Mouse (Mus musculus): ENCODE data around the gene Cenpa. TPM values are rescaled to one million over a fixed set of nuclear protein-coding genes. Genes with fewer than 3 reads are reported as not detected.
"Not testable (repeated sequence)": the region's sequence is repeated elsewhere in the genome, so short reads cannot be mapped to it uniquely, and the experiment has no call there.

The Cenpa gene
- polyA plus RNA-seq, 1 experiment = 6.3 TPM

- TF ChIP-seq POLR2A (IDR thresholded peaks at IDR 0.05; ENCODE audit: low read depth, low read length) (no peak), CTCF (conservative IDR thresholded peaks at IDR 0.05; ENCODE audit: insufficient read depth, insufficient read length, low read depth, low read length) (no peak)
- DNase-seq = no peak
- H3K36me3 ChIP-seq (ENCODE audit: control insufficient read depth, insufficient read depth, low read length) = no peaks in the 10 kb centered on the region
- no peaks in the 10 kb centered on the region for H3K27me3 ChIP-seq (replicated peaks; ENCODE audit: control insufficient read depth, insufficient read depth, low read length)
- H3K27ac ChIP-seq (ENCODE audit: insufficient read depth, low read depth, low read length) = no peak overlapping the region
- 94% methylated on average over 7 of the region's 7 CpGs for WGBS
- no peaks in the 10 kb centered on the region for H3K4me1 ChIP-seq (ENCODE audit: control insufficient read depth, insufficient read depth, low read length)
- H3K4me3 ChIP-seq (ENCODE audit: insufficient read depth, low read depth, low read length) = no peak overlapping the region
These were observed 10.2 kb downstream of the Cenpa start for GRCm38 (mm10) chr5:30676800-30677199.

- 94% methylated on average over 3 of the region's 3 CpGs for whole genome bisulfite sequencing
- not testable (repeated sequence) for H3K36me3 ChIP-seq (ENCODE audit: control insufficient read depth, insufficient read depth, low read length); H3K27me3 ChIP-seq (replicated peaks; ENCODE audit: control insufficient read depth, insufficient read depth, low read length); H3K4me3 ChIP-seq (ENCODE audit: insufficient read depth, low read depth, low read length); H3K4me1 ChIP-seq (ENCODE audit: control insufficient read depth, insufficient read depth, low read length); DNase-seq; H3K27ac ChIP-seq (ENCODE audit: insufficient read depth, low read depth, low read length)
These were observed 11.5 kb downstream of the Cenpa start for GRCm38 (mm10) chr5:30678069-30678468.

GRCm38 (mm10) chr5:30678722-30679296 is 12.2 kb downstream of the Cenpa start:
- TF ChIP-seq POLR2A (IDR thresholded peaks at IDR 0.05; ENCODE audit: low read depth, low read length) (no peak), CTCF (conservative IDR thresholded peaks at IDR 0.05; ENCODE audit: insufficient read depth, insufficient read length, low read depth, low read length) (no peak)
- Histone ChIP-seq H3K27ac (ENCODE audit: insufficient read depth, low read depth, low read length) (no peak overlapping the region), H3K36me3 (ENCODE audit: control insufficient read depth, insufficient read depth, low read length) (no peaks in the 10 kb centered on the region), H3K27me3 (replicated peaks; ENCODE audit: control insufficient read depth, insufficient read depth, low read length) (no peaks in the 10 kb centered on the region), H3K4me3 (ENCODE audit: insufficient read depth, low read depth, low read length) (no peak overlapping the region), H3K4me1 (ENCODE audit: control insufficient read depth, insufficient read depth, low read length) (no peaks in the 10 kb centered on the region)
- WGBS = 98% methylated on average over 4 of the region's 4 CpGs
- no peak for DNase-seq

GRCm38 (mm10) chr5:30679593-30679992 is 13.0 kb downstream of the Cenpa start:
- TF ChIP-seq CTCF (conservative IDR thresholded peaks at IDR 0.05; ENCODE audit: insufficient read depth, insufficient read length, low read depth, low read length) (no peak), POLR2A (IDR thresholded peaks at IDR 0.05; ENCODE audit: low read depth, low read length) (no peak)
- WGBS = 83% methylated on average over 5 of the region's 5 CpGs
- no peak for DNase-seq

GRCm38 (mm10) chr5:30681970-30682369 is 15.4 kb downstream of the Cenpa start:
- H3K4me3 ChIP-seq (ENCODE audit: insufficient read depth, low read depth, low read length) = no peak overlapping the region
- no peaks in the 10 kb centered on the region for H3K4me1 ChIP-seq (ENCODE audit: control insufficient read depth, insufficient read depth, low read length)
- DNase-seq = no peak
- WGBS = 92% methylated on average over 5 of the region's 5 CpGs
- TF ChIP-seq CTCF (conservative IDR thresholded peaks at IDR 0.05; ENCODE audit: insufficient read depth, insufficient read length, low read depth, low read length) (no peak), POLR2A (IDR thresholded peaks at IDR 0.05; ENCODE audit: low read depth, low read length) (no peak)
- H3K27me3 ChIP-seq (replicated peaks; ENCODE audit: control insufficient read depth, insufficient read depth, low read length) = no peaks in the 10 kb centered on the region
- no peaks in the 10 kb centered on the region for H3K36me3 ChIP-seq (ENCODE audit: control insufficient read depth, insufficient read depth, low read length)
- no peak overlapping the region for H3K27ac ChIP-seq (ENCODE audit: insufficient read depth, low read depth, low read length)

More at GRCm38 (mm10) chr5:30679593-30679992, 13.0 kb downstream of the Cenpa start:
- Histone ChIP-seq H3K27me3 (replicated peaks; ENCODE audit: control insufficient read depth, insufficient read depth, low read length) (no peaks in the 10 kb centered on the region), H3K36me3 (ENCODE audit: control insufficient read depth, insufficient read depth, low read length) (no peaks in the 10 kb centered on the region), H3K4me1 (ENCODE audit: control insufficient read depth, insufficient read depth, low read length) (no peaks in the 10 kb centered on the region), H3K4me3 (ENCODE audit: insufficient read depth, low read depth, low read length) (no peak overlapping the region), H3K27ac (ENCODE audit: insufficient read depth, low read depth, low read length) (no peak overlapping the region)

- no peak overlapping the region for H3K4me3 ChIP-seq (ENCODE audit: insufficient read depth, low read depth, low read length)
- no peak for DNase-seq
- no peaks in the 10 kb centered on the region for H3K36me3 ChIP-seq (ENCODE audit: control insufficient read depth, insufficient read depth, low read length)
- H3K27me3 ChIP-seq (replicated peaks; ENCODE audit: control insufficient read depth, insufficient read depth, low read length) = no peaks in the 10 kb centered on the region
- no peaks in the 10 kb centered on the region for H3K4me1 ChIP-seq (ENCODE audit: control insufficient read depth, insufficient read depth, low read length)
- TF ChIP-seq CTCF (conservative IDR thresholded peaks at IDR 0.05; ENCODE audit: insufficient read depth, insufficient read length, low read depth, low read length) (peak; percentile 57), POLR2A (IDR thresholded peaks at IDR 0.05; ENCODE audit: low read depth, low read length) (no peak)
- H3K27ac ChIP-seq (ENCODE audit: insufficient read depth, low read depth, low read length) = no peak overlapping the region
These were observed 16.5 kb downstream of the Cenpa start for GRCm38 (mm10) chr5:30682967-30683600.

GRCm38 (mm10) chr5:30683993-30684392 is 17.4 kb downstream of the Cenpa start:
- DNase-seq = no peak
- H3K4me1 ChIP-seq (ENCODE audit: control insufficient read depth, insufficient read depth, low read length) = no peaks in the 10 kb centered on the region
- 77% methylated on average over 3 of the region's 3 CpGs for WGBS
- no peaks in the 10 kb centered on the region for H3K36me3 ChIP-seq (ENCODE audit: control insufficient read depth, insufficient read depth, low read length)
- no peak overlapping the region for H3K27ac ChIP-seq (ENCODE audit: insufficient read depth, low read depth, low read length)
- H3K4me3 ChIP-seq (ENCODE audit: insufficient read depth, low read depth, low read length) = no peak overlapping the region
- peak; percentile 23; the same call in 1 of the 2 replicates for TF ChIP-seq CTCF (conservative IDR thresholded peaks at IDR 0.05; ENCODE audit: insufficient read depth, insufficient read length, low read depth, low read length)
- TF ChIP-seq POLR2A (IDR thresholded peaks at IDR 0.05; ENCODE audit: low read depth, low read length) = no peak
- no peaks in the 10 kb centered on the region for H3K27me3 ChIP-seq (replicated peaks; ENCODE audit: control insufficient read depth, insufficient read depth, low read length)

Measured in kidney, adult 2 months (tissue).